Mouse (Mus musculus) midbrain, embryonic 13.5 days (tissue): ENCODE measurements around the gene Rac1. TPM values are rescaled to one million over a fixed set of nuclear protein-coding genes. Genes with fewer than 3 reads are reported as not detected.

Experiments
- ATAC-seq: fragments of 200-750 bp; cut with Nextera tagmentation; 2 replicates; pipeline ENCODE4 v1.8.0; 2017; ENCODE audit warnings: mild to moderate bottlenecking, moderate TSS enrichment, moderate library complexity
- H3K27ac ChIP-seq: fragments of 300-500 bp; sonication (generic); 2 replicates; pipeline ENCODE4 v1.5.1; 2015; ENCODE audit warnings: inconsistent platforms, mild to moderate bottlenecking, moderate library complexity
- H3K27me3 ChIP-seq: fragments of 300-500 bp; sonication (generic); 2 replicates; pipeline ENCODE4 v1.6.1; 2015; ENCODE audit warnings: mild to moderate bottlenecking, inconsistent platforms
- H3K36me3 ChIP-seq: fragments of 300-500 bp; sonication (generic); 2 replicates; pipeline ENCODE4 v1.6.1; 2015; ENCODE audit warnings: mild to moderate bottlenecking, inconsistent platforms
- H3K4me1 ChIP-seq: fragments of 300-500 bp; sonication (generic); replicated peaks from 2 replicates; pipeline ENCODE4 v1.6.1; 2015; ENCODE audit warnings: inconsistent platforms
- H3K4me2 ChIP-seq: fragments of 300-500 bp; sonication (generic); replicated peaks from 2 replicates; pipeline ENCODE4 v1.6.1; 2015; ENCODE audit warnings: moderate library complexity, mild to moderate bottlenecking, inconsistent platforms
- H3K4me3 ChIP-seq: fragments of 300-500 bp; sonication (generic); replicated peaks from 2 replicates; pipeline ENCODE4 v1.5.1; 2015; ENCODE audit warnings: mild to moderate bottlenecking, inconsistent platforms
- H3K9ac ChIP-seq: fragments of 300-500 bp; sonication (generic); replicated peaks from 2 replicates; pipeline ENCODE4 v1.6.1; 2015; ENCODE audit warnings: mild to moderate bottlenecking, inconsistent platforms
- H3K9me3 ChIP-seq: fragments of 300-500 bp; sonication (generic); 2 replicates; pipeline ENCODE4 v1.6.1; 2016; ENCODE audit warnings: mild to moderate bottlenecking, inconsistent platforms
- WGBS: fragments of 180-500 bp; shearing (Covaris S2); methylation state at CpG from one replicate; pipeline ENCODE4 v1.1.7; 2015; 5-methylcytosine and 5-hydroxymethylcytosine counted together
- polyA plus RNA-seq: library from polyadenylated mRNA; unstranded; fragments of >200 nt; fragmentation: Nextera tagmentation; extraction: Ambion mirVana; gene quantifications from 2 replicates; pipeline ENCODE4 v1.2.1, GENCODE M21; 2015

Gene Rac1
- polyA plus RNA-seq, 1 experiment from 2014 or later = 373 TPM

GRCm38 (mm10) chr5:143487193-143487592, 40.6 kb downstream of the Rac1 start:
- H3K27ac ChIP-seq = no peak overlapping the region
- H3K9me3 ChIP-seq = no peaks in the 10 kb centered on the region
- ATAC-seq = no peak
- H3K36me3 ChIP-seq = peaks cover 95% of the 10 kb centered on the region
- H3K4me3 ChIP-seq = no peak overlapping the region
- H3K4me2 ChIP-seq = no peak overlapping the region
- H3K9ac ChIP-seq = no peak overlapping the region
- 95% methylated on average over 10 of the region's 10 CpGs for WGBS
- H3K27me3 ChIP-seq = no peaks in the 10 kb centered on the region
- no peaks in the 10 kb centered on the region for H3K4me1 ChIP-seq

- Histone ChIP-seq H3K27me3 (no peaks in the 10 kb centered on the region), H3K4me1 (no peaks in the 10 kb centered on the region), H3K9me3 (no peaks in the 10 kb centered on the region), H3K27ac (no peak overlapping the region), H3K9ac (no peak overlapping the region), H3K4me3 (no peak overlapping the region), H3K4me2 (no peak overlapping the region), H3K36me3 (peaks cover 91% of the 10 kb centered on the region)
- WGBS = 88% methylated on average over 5 of the region's 5 CpGs
- ATAC-seq = no peak
These were observed 42.9 kb downstream of the Rac1 start for GRCm38 (mm10) chr5:143484955-143485354.

- Histone ChIP-seq H3K4me3 (no peak overlapping the region), H3K9me3 (no peaks in the 10 kb centered on the region), H3K27ac (no peak overlapping the region), H3K27me3 (no peaks in the 10 kb centered on the region), H3K36me3 (peaks cover 91% of the 10 kb centered on the region), H3K4me2 (no peak overlapping the region), H3K9ac (no peak overlapping the region), H3K4me1 (no peaks in the 10 kb centered on the region)
- 96% methylated on average over 3 of the region's 3 CpGs for WGBS
- no peak for ATAC-seq
These were observed 49.9 kb downstream of the Rac1 start for GRCm38 (mm10) chr5:143477901-143478300.

GRCm38 (mm10) chr5:143476013-143476412, 51.8 kb downstream of the Rac1 start:
- WGBS = 97% methylated on average over 6 of the region's 6 CpGs
- Histone ChIP-seq H3K27ac (no peak overlapping the region), H3K9ac (no peak overlapping the region), H3K36me3 (peaks cover 91% of the 10 kb centered on the region), H3K4me1 (no peaks in the 10 kb centered on the region), H3K27me3 (no peaks in the 10 kb centered on the region), H3K9me3 (no peaks in the 10 kb centered on the region), H3K4me2 (no peak overlapping the region), H3K4me3 (no peak overlapping the region)
- no peak for ATAC-seq

GRCm38 (mm10) chr5:143475153-143475844, 52.5 kb downstream of the Rac1 start:
- Histone ChIP-seq H3K4me2 (no peak overlapping the region), H3K36me3 (peaks cover 92% of the 10 kb centered on the region), H3K4me1 (no peaks in the 10 kb centered on the region), H3K27me3 (no peaks in the 10 kb centered on the region), H3K4me3 (no peak overlapping the region), H3K9me3 (no peaks in the 10 kb centered on the region), H3K27ac (no peak overlapping the region), H3K9ac (no peak overlapping the region)
- no peak for ATAC-seq
- WGBS = 96% methylated on average over 20 of the region's 20 CpGs

GRCm38 (mm10) chr5:143471953-143472618, 55.8 kb downstream of the Rac1 start:
- H3K9ac ChIP-seq = no peak overlapping the region
- no peak overlapping the region for H3K27ac ChIP-seq
- 90% methylated on average over 9 of the region's 9 CpGs for WGBS
- no peak overlapping the region for H3K4me3 ChIP-seq
- no peak for ATAC-seq
- no peaks in the 10 kb centered on the region for H3K9me3 ChIP-seq
- no peaks in the 10 kb centered on the region for H3K27me3 ChIP-seq
- H3K36me3 ChIP-seq = peaks cover 95% of the 10 kb centered on the region
- no peaks in the 10 kb centered on the region for H3K4me1 ChIP-seq
- H3K4me2 ChIP-seq = no peak overlapping the region

GRCm38 (mm10) chr5:143471165-143471546, 56.7 kb downstream of the Rac1 start:
- 92% methylated on average over 3 of the region's 3 CpGs for WGBS
- no peak overlapping the region for H3K9ac ChIP-seq
- no peak for ATAC-seq
- no peak overlapping the region for H3K27ac ChIP-seq
- peaks cover 88% of the 10 kb centered on the region for H3K36me3 ChIP-seq
- H3K4me3 ChIP-seq = no peak overlapping the region
- H3K4me1 ChIP-seq = peaks cover 5% of the 10 kb centered on the region; the same call in 1 of the 2 replicates
- H3K9me3 ChIP-seq = no peaks in the 10 kb centered on the region
- no peaks in the 10 kb centered on the region for H3K27me3 ChIP-seq
- no peak overlapping the region for H3K4me2 ChIP-seq

GRCm38 (mm10) chr5:143470421-143471164, 57.2 kb downstream of the Rac1 start:
- ATAC-seq = no peak
- Histone ChIP-seq H3K4me1 (peaks cover 11% of the 10 kb centered on the region), H3K4me3 (no peak overlapping the region), H3K36me3 (peaks cover 82% of the 10 kb centered on the region), H3K27me3 (no peaks in the 10 kb centered on the region), H3K27ac (no peak overlapping the region), H3K9me3 (no peaks in the 10 kb centered on the region), H3K9ac (no peak overlapping the region), H3K4me2 (no peak overlapping the region)
- 92% methylated on average over 15 of the region's 15 CpGs for WGBS

GRCm38 (mm10) chr5:143469628-143470027, 58.2 kb downstream of the Rac1 start:
- ATAC-seq = no peak
- Histone ChIP-seq H3K4me3 (no peak overlapping the region), H3K36me3 (peaks cover 73% of the 10 kb centered on the region), H3K9ac (no peak overlapping the region), H3K27me3 (no peaks in the 10 kb centered on the region), H3K9me3 (no peaks in the 10 kb centered on the region), H3K4me1 (peaks cover 18% of the 10 kb centered on the region), H3K4me2 (no peak overlapping the region), H3K27ac (no peak overlapping the region)
- WGBS = 93% methylated on average over 8 of the region's 8 CpGs

GRCm38 (mm10) chr5:143467931-143468330, 59.9 kb downstream of the Rac1 start:
- peaks cover 23% of the 10 kb centered on the region for H3K4me1 ChIP-seq
- 92% methylated on average over 6 of the region's 6 CpGs for WGBS
- H3K9me3 ChIP-seq = no peaks in the 10 kb centered on the region
- H3K27ac ChIP-seq = no peak overlapping the region
- no peaks in the 10 kb centered on the region for H3K27me3 ChIP-seq
- no peak for ATAC-seq
- no peak overlapping the region for H3K4me2 ChIP-seq
- peaks cover 56% of the 10 kb centered on the region for H3K36me3 ChIP-seq
- H3K4me3 ChIP-seq = no peak overlapping the region
- H3K9ac ChIP-seq = no peak overlapping the region

GRCm38 (mm10) chr5:143466891-143467669, 60.8 kb downstream of the Rac1 start:
- Histone ChIP-seq H3K9me3 (no peaks in the 10 kb centered on the region), H3K9ac (no peak overlapping the region), H3K4me1 (peaks cover 23% of the 10 kb centered on the region), H3K27me3 (0 out of 2 replicates have a peak, but pooled peaks cover 5% of the 10 kb centered on the region), H3K27ac (no peak overlapping the region), H3K36me3 (peaks cover 49% of the 10 kb centered on the region), H3K4me3 (no peak overlapping the region), H3K4me2 (no peak overlapping the region)
- no peak for ATAC-seq
- 95% methylated on average over 23 of the region's 23 CpGs for WGBS
